Mouse (Mus musculus): ENCODE measurements around the gene Pitx1.

- TF ChIP-seq CTCF (IDR thresholded peaks at IDR 0.05; ENCODE audit: low read depth) (no peak), EP300 (IDR thresholded peaks at IDR 0.05; ENCODE audit: low read depth) (no peak)
Observed at GRCm38 (mm10) chr13:55814834-55815233, 21.2 kb downstream of the Pitx1 start.

Data from heart, postnatal 0 days (tissue).